Mouse (Mus musculus): ENCODE measurements around the gene Pitx3.
"Not testable (repeated sequence)": the region's sequence is repeated elsewhere in the genome, so short reads cannot be mapped to it uniquely, and the experiment has no call there.

Gene Pitx3

DNA sequence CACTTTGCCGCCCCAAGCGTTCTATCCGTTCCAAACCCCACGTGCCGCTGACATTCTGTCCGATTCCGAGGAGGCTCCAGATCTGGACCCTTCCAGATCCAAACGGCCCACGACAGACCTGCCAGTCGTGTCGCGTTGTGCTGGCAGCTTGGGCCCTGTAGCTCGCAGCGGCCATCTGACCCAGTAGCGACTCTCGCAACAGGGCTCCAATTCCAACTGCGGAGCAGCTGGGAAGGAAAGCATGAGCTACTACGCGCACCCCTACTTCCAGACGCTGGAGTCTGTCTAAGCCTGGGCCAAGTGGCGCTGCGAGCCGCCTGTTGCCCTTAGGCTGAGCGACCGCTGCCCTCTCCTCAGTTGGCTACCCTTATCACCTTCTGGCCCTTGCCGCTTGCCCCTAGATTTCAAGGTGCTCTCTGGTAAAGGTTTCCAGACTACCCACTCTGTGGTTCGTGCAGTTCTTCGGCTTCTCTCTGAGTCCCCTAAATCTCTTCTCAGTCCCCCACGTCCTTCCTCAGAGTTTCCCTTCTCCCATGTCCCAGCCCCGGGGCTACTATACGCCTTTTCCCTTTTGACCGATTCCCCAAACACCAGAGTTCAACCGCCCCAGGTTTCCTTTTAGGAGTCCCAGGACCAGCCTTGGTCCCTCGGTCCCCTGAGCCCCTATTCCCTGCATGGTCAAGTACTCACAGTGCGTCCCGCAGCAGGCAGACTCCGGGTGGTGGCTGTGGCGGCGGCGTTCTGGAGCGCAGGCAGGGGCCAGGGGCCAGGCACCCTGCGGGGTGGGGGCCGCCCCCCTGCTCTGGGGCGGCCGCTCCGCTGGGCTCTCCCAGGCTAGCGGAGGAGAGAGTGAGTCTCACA lies at the start of gene Pitx3:
Gene Pitx3, minus strand, starts transcription at position 816 of the 861 bp plus-strand sequence.
- peak; percentile 72 for DNase-seq (ENCODE audit: low read depth, low spot score)

DNA sequence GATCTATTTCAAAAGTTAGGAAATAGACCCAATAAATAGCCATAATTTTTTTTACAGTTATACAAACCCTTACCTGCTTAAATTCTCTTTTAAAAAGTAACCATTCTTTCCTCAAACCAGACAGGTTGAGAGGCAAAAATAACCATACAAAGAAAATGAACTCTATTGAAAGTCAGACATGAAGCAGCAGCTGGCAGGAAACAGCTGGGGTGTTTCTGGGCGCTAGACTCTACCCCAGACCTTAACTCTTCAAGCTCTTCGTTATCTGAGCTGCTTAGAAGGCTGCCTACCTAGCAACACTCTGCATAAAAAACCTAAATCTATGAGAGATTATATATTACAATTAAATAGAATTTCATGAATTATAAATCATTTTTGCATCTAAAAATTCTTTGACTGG lies 39.1 kb upstream of the Pitx3 start:
- DNase-seq (ENCODE audit: low read depth, low spot score), result no peak

DNA sequence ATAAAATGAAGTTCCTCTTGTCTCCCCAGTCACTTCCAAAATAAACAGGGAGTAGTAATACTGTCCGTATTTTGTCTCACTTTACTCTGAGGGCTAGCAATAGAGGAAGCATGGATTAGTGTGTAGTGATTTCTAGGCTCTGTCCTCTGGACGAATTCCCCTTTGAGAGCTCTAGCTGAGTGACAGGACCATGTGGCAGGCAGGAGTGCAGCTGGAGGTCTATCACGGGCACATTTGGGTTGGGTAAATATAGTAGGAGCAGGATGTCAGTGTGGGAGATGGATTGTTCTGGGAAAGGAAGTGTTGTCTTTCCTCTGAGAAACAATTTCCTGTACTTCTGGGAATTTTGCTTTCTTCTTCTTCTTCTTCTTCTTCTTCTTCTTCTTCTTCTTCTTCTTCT lies 38.5 kb upstream of the Pitx3 start:
- no peak for DNase-seq (ENCODE audit: low read depth, low spot score)

DNA sequence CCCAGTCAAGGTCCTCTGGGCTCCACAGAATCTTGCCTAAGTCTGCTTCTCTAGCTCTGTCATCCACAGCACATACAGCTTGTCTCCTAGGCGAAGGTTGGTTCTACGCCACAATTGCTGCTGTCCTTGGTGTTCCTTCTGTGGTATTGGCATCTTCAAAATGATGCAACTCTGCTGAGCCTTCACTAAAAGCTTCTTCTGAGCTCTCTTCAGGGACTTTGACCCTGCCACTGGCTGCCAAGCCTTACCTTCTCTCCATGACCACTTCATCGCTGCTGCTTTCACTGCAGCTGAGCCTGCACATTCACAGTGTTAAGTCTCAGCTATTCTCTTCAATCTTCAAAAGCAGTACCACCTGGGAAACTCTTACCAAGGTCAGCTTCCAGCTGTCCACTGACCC lies 34.1 kb upstream of the Pitx3 start:
- no peak for DNase-seq (ENCODE audit: low read depth, low spot score)

DNA sequence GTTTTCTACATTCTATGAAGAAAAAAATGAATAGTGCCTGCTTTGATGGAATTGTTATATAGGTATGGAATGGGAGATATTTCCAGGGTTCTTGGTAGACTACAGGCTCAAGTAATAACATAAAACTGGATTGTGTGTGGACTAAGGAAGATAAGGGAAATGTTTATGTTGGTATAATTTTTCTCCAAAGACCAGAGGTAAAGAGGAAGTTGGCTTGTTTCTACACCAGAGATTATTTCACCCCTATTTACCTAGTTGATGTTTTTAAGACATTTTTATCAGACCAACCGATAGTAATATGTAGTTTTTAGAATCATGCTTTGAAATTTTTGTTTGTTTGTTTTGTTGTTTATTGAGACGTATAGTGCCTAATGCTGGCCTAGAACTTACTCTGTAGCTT lies 32.1 kb upstream of the Pitx3 start:
- no peak for DNase-seq (ENCODE audit: low read depth, low spot score)

DNA sequence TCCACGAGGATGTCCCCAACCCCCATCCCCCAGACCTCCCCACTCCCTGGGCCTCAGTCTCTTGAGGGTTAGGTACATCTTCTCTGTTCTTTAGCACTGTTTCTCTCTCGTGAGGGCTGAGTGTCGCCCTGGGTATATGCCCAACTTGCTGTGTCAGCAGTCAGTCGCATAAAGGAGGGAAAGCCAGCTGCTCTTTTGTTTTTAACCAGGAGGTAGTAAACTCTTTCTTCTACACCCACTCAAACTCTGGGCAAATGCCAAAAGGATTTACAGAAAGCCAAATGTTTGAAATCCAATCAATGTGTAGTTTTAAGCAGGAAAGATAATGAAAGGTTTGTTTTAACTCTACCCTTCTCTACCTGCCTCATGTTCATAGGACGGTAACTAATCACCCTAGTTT lies 28.9 kb upstream of the Pitx3 start:
- DNase-seq (ENCODE audit: low read depth, low spot score), result no peak

DNA sequence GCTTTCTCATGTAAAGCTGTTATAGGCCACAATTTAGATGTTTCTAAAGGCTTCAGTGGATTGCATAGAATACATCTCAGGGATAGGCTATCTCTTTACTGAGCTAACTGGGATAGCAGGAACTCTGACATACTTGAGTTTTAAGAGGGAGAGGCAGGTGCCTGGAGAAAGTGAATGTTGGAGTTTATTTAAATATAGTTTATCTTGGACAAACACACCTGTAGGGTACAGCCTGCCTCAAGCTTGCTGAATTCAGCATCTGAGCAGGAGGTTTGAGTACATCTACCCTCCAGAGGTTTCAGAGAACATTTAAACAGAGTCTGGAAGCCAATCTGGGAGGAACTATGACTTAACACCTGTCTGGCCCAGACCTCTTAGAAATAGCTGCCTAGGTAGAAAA lies 27.0 kb upstream of the Pitx3 start:
- no peak for DNase-seq (ENCODE audit: low read depth, low spot score)

DNA sequence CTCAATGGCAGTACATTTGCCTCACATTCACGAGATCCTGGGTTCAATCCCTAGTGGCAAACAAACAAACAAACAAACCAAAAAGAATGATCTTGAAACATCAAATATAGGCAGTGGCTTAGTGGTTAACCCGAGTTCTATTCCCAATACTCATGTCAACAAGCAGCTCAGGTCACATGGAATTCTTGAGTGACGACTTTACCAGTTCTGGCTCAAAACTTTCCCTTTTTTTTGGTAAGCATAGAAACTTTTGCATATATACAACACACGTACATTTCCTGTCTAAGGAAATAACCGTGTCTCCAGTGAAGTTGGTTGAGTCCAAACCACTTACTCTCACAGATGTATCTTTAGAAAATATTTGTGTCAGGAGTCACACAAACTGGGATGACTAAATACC lies 24.4 kb upstream of the Pitx3 start:
- DNase-seq (ENCODE audit: low read depth, low spot score), result no peak

DNA sequence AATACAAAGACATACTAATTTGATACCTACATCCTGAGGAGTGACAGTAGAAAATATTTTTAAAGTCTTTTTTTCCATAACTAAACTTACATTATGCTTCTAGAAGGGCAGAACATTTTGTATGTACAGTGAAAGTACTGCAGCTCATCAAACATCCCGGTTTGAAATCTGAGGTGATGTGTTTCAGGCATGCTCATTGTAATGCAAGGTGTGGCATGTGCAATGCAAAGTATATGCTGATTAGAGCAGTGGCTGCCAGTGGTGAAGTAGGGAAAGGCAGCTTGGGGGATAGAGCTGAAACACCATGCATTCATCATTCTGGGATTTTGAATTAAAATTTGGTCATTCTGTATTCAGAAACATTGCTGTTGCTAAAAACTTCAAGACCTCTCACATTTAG lies 21.8 kb upstream of the Pitx3 start:
- DNase-seq (ENCODE audit: low read depth, low spot score), result peak; percentile 69

DNA sequence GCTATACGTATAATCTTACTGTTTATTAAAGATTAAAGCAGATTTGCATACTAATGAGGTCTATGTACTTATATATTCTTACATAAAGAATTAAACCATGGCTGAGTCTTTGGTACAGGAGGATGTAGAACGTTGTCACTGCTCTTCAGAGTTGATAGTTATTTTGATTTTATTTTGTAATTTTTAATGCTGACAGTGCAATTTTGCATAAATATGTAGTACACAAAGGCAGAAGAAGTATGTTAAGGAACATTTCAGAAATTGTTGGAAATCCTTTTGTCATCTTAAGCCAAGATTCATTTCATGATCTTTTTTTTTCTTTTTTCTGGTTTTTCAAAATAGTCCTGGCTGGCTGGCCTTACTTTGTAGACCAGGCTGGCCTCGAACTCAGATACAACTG lies 21.3 kb upstream of the Pitx3 start:
- no peak for DNase-seq (ENCODE audit: low read depth, low spot score)

DNA sequence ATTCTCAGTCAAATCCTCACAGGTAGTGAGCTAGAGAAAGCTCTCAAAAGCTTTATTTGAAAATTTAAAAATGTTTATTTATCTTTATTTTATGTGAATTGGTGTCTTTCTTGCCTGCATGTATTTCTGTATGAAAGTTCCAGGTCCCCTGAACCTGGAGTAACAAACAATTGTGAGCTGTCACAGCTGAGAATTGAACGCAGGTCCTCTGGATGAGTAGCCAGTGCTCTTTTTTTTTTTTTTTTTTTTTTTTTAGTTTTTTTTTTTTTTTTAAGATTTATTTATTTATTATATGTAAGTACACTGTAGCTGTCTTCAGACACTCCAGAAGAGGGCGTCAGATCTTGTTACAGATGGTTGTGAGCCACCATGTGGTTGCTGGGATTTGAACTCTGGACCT lies 19.0 kb upstream of the Pitx3 start:
- DNase-seq (ENCODE audit: low read depth, low spot score), result not testable (repeated sequence)

DNA sequence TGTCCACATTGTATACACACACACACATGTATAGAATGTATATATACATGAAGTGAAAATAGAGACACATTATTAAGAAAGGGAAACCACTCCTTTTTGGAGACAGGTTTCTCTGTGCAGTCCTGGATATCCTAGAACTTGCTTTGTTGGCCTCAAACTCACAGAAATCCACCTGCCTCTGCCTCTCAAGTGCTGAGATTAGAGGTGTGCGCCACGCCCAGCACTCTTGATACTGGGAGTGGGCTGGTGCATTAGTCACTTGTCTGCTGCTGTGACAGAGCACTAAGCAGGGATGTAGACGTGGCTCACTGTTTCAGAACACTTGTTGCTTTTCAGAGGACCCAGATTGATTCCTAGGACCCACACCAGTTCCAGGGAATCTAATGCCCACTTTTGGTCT lies 17.8 kb upstream of the Pitx3 start:
- DNase-seq (ENCODE audit: low read depth, low spot score), result no peak

DNA sequence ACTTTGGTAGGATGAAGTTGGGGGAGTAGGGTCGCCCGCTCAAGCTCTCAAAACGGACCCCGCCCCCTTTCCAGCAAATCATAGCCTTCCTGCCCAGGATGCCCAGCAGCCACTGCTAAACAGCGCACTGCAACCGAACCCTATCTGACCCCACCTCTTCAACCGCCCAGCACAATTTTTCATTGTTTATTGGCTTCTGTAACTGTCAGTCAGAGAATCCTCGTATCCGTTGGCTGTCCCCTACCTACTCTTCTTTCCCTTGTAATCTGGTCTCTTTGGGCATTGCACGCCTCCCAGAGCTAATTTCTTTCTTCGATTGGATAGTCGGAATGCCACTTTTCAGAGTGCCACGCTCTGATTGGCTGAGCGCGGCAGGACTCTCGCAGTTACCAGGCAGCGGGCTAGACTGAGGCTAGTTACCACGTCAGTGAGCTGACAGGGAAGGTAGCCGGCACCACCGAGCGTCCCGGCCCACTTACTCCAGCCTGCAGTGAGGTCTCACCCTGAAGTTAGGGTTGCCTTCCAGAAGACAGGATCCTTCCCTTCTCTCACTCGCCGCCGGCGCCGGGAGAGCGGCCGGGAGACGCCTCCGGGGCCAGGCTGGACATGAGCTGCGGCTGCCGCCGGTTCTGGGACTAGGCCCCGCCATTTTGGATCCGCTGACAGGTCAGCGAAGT lies 4.1 kb upstream of the Pitx3 start, which contains the start of gene Gbf1:
Gene Gbf1, plus strand, starts transcription at position 383 of the 677 bp plus-strand sequence.
- DNase-seq (ENCODE audit: low read depth, low spot score), result peak; percentile 100

DNA sequence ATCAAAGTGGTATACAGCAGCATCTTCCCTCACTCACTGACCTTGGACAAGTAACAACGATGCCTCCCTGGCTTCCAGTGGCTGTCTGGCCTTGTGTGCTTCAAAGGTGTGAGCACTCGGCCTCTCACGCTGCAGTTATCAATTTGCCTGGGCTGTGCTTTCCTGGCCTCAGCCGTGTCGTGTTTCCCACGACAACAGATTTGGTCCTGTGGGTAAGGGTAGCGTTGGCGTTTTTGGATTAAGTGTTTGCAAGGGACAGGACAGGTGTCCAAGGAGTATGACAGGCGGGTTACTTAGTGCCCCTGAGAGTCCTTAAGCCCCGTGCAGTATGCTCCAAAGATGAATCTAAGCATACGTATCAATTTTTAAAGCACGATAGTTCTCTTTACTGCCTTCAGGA lies 965 bp upstream of the Pitx3 start:
- DNase-seq (ENCODE audit: low read depth, low spot score), result peak; percentile 14

DNA sequence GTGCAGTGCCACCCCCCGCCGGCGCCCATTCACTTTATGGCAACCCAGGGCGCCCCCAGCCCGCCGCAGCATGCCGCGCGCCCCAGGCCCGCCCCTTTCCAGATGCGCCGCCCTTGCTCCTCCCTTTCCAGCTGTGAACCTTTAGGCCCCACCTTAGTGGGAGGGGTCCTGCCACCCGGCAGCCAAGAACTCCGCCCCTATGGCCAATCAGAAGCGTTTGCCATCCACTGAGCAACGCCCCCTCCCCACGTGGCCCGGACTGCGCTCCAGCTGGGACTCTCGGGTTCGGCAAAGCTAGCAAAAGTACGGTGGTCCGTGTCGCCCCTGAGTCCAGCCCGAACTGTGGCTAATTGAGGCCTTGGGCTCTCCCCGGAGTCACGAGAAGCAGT lies 240 bp upstream of the Pitx3 start:
- peak; percentile 96 for DNase-seq (ENCODE audit: low read depth, low spot score)

DNA sequence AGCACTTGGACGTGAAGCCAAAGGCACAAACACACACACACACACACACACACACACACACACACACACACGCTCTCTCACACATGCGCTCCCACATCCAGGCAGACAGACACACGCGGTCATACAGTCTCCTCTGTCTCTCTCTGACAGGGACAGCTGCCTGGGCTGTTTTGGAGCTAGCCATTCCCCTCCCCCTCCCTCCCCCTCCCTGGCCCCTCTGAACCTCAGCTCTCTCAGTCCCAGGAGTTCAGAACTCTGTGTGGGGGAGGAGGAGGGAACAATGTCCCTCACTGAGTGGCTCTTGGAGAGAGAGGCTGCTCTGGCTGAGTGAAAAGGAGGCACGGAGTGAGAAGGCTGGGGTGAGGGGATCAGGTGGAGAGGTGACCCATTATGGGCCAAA lies 7.0 kb downstream of the Pitx3 start:
- no peak for DNase-seq (ENCODE audit: low read depth, low spot score)

DNA sequence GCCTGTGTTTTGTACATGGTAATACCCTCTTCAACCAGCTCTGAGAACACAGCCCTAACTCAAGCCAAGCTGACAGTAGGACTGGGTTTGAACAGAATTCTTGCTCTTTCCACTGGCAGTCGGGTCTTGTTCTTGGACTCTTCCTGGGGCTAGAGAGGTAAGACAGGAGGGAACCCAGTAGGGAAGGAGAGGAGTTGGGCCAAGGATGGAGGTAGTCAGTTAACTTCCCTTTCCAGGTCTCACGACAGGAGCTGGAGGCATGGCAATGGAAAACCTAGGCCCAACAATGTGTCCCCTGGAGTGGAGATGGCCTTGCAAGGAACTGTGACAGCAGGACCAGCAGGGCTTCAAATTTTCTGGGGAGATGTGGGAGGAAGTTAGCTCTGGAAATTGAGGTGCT lies 7.8 kb downstream of the Pitx3 start:
- no peak for DNase-seq (ENCODE audit: low read depth, low spot score)

DNA sequence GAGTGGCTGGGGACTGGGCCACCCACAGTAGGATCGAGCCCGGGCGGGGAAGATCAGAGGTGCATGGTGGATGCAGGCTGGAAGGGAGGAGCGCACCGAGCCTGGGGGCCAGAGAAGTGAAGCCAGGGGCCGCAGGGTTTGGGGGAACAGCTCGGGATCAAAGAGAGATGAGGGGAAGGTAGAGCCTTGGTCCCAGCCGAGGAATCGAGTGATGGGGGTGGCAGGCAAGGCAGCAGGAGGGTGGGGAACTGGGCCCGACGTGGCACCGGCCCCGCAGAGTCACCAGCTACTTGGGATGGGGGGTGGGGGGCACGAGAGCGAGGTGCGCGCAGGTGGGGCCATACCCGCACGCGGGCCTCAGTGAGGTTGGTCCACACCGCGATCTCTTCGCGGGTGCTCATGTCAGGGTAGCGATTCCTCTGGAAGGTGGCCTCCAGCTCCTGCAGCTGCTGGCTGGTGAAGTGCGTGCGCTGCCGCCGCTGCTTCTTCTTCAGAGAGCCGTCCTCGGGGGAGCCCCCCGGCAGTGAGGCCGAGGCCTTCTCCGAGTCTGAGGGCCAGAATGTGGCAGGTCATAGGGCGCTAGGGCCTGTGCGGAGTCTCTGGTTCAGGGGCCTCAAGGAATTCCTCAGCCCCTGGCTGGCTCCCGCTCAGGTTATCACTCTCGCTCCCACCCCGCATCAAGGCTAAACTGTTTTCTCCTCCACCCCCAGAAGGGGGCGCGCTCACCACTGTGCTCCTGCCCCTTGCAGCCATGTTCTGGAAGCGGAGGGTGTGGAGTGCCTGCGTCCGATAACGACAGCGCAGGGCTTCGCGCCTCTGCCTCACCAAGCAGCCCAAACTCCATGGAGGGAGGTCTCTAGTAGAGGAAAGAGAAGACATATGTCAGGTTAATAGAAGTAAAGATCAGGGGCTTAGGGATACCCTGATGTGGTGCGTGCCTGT lies 11.2 kb downstream of the Pitx3 start:
- peak; percentile 88 for DNase-seq (ENCODE audit: low read depth, low spot score)

DNA sequence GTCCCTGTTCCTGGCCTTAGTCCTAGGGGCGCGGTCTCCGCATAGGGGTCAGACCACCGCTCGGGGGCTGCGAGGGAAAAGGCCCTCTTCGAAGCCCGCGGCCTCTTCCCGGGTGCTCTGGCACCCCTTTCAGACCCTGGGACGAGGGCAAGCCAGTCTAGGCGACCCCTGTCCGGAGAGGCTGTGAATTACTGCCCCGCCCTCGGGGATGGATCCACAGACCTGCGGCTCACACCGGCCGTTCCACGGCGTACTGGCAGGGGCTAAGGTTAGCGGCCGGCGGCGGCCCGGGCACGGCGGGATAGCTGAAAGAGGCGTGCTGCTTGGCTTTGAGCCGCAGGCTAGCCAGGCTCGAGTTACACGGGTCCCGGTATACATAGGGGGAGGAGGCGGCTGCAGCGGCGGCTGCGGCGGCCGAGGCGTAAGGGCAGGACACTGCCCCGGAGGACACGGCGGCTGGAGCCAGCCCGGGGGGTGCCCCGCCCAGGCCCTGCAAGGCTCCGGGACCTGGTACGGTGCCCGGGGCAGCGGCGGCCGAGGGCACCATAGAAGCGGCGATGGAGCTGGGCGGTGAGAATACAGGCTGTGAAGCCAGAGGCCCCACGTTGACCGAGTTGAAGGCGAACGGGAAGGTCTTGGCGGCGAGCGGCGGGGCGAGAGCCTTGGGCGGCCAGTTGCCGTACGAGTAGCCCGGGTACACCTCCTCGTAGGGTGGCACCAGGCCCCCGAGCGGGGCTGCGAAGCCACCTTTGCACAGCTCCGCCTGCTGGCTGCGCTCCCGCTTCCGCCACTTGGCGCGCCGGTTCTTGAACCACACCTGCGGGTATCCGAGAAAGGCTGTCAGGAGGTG lies 12.1 kb downstream of the Pitx3 start:
- peak; percentile 65 for DNase-seq (ENCODE audit: low read depth, low spot score)

DNA sequence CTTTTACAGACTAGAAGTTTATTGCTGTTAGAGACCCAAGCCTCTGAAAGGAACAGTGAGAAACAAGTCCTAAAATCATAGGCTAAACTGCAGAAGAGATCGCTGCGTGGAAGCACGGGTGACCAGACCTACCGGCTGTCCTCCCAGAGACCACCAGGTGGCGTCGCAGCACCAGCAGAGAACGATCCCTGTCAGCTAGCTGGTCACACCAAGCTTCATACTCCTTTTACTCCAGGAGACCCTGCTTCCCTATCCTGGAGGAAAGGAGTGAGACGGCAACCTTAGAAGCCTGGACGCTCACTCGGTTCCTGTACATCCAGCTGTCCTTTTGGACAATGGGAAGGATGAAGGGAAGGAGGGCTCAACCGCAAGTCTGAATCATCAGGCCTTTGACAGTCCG lies 12.8 kb downstream of the Pitx3 start:
- peak; percentile 87 for DNase-seq (ENCODE audit: low read depth, low spot score)

DNA sequence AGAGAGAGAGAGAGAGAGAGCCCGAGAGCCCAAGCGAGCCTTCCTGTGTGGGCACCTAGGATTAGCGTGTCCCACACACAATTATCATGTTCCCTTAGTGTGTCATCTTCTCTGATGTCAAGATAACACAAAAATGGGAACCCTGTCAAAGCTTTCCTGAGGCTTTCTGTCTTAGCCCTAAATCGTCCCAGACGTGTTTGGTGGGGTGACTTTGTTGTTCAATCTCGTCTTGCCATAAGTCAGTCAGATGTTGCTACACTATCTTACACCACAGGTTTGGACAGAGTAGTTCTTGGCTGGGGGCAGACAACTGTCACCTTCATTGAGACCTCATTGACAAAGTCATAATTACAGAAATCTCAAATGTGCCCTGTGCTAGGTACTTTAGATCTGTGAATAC lies 15.5 kb downstream of the Pitx3 start:
- DNase-seq (ENCODE audit: low read depth, low spot score), result no peak

All from R1 (cell line).